Mouse (Mus musculus): ENCODE results near the gene Nrcam.

Nrcam gene

GRCm38 (mm10) chr12:44357881-44358280 is 29.2 kb downstream of the Nrcam start:
- no peak for DNase-seq (ENCODE audit: low spot score)

GRCm38 (mm10) chr12:44371076-44371710 is 42.5 kb downstream of the Nrcam start:
- no peak for DNase-seq (ENCODE audit: low spot score)

- no peak for DNase-seq (ENCODE audit: low spot score)
Measured at GRCm38 (mm10) chr12:44375956-44376355, 47.3 kb downstream of the Nrcam start.

GRCm38 (mm10) chr12:44378431-44379161 is 49.9 kb downstream of the Nrcam start:
- DNase-seq (ENCODE audit: low spot score), result no peak

- DNase-seq (ENCODE audit: low spot score), result no peak
Measured at GRCm38 (mm10) chr12:44380805-44381204, 52.1 kb downstream of the Nrcam start.

- DNase-seq (ENCODE audit: low spot score), result no peak
Measured at GRCm38 (mm10) chr12:44386398-44386797, 57.7 kb downstream of the Nrcam start.

GRCm38 (mm10) chr12:44388220-44388619 is 59.5 kb downstream of the Nrcam start:
- DNase-seq (ENCODE audit: low spot score), result no peak

- DNase-seq (ENCODE audit: low spot score), result no peak
Measured at GRCm38 (mm10) chr12:44390391-44391137, 61.9 kb downstream of the Nrcam start.

GRCm38 (mm10) chr12:44394901-44395300 is 66.2 kb downstream of the Nrcam start:
- no peak for DNase-seq (ENCODE audit: low spot score)

- no peak for DNase-seq (ENCODE audit: low spot score)
Measured at GRCm38 (mm10) chr12:44397782-44398181, 69.1 kb downstream of the Nrcam start.

- no peak for DNase-seq (ENCODE audit: low spot score)
Measured at GRCm38 (mm10) chr12:44402134-44402533, 73.4 kb downstream of the Nrcam start.

GRCm38 (mm10) chr12:44403270-44403669 is 74.6 kb downstream of the Nrcam start:
- no peak for DNase-seq (ENCODE audit: low spot score)

GRCm38 (mm10) chr12:44403731-44404424 is 75.2 kb downstream of the Nrcam start:
- no peak for DNase-seq (ENCODE audit: low spot score)

- DNase-seq (ENCODE audit: low spot score), result no peak
Measured at GRCm38 (mm10) chr12:44409786-44410185, 81.1 kb downstream of the Nrcam start.

GRCm38 (mm10) chr12:44411031-44411430 is 82.3 kb downstream of the Nrcam start:
- no peak for DNase-seq (ENCODE audit: low spot score)

GRCm38 (mm10) chr12:44422154-44422866 is 93.6 kb downstream of the Nrcam start:
- DNase-seq (ENCODE audit: low spot score), result no peak

GRCm38 (mm10) chr12:44422867-44423255 is 94.2 kb downstream of the Nrcam start:
- no peak for DNase-seq (ENCODE audit: low spot score)

GRCm38 (mm10) chr12:44424011-44424410 is 95.3 kb downstream of the Nrcam start:
- DNase-seq (ENCODE audit: low spot score), result no peak

GRCm38 (mm10) chr12:44425040-44425439 is 96.4 kb downstream of the Nrcam start:
- DNase-seq (ENCODE audit: low spot score), result no peak

GRCm38 (mm10) chr12:44430335-44430734 is 101.7 kb downstream of the Nrcam start:
- DNase-seq (ENCODE audit: low spot score), result no peak

- DNase-seq (ENCODE audit: low spot score), result no peak
Measured at GRCm38 (mm10) chr12:44430996-44431395, 102.3 kb downstream of the Nrcam start.

GRCm38 (mm10) chr12:44432727-44433126 is 104.0 kb downstream of the Nrcam start:
- DNase-seq (ENCODE audit: low spot score), result no peak
